Mouse (Mus musculus) midbrain, embryonic 10.5 days (tissue): ENCODE data around the gene Slc9a9. TPM values are rescaled to one million over a fixed set of nuclear protein-coding genes. Genes with fewer than 3 reads are reported as not detected.

ENCODE experiments used
- DNase-seq: peaks from one replicate; pipeline ENCODE4 v3.0.0-alpha.2; 2017; ENCODE audit warnings: low spot score
- H3K27ac ChIP-seq: fragments of 300-500 bp; sonication (generic); replicated peaks from 2 replicates; pipeline ENCODE4 v1.5.1; 2016; ENCODE audit warnings: mild to moderate bottlenecking
- H3K27me3 ChIP-seq: fragments of 300-500 bp; sonication (generic); 2 replicates; pipeline ENCODE4 v1.6.1; 2016; ENCODE audit warnings: low read depth, mild to moderate bottlenecking; ENCODE audit not compliant: poor library complexity, severe bottlenecking
- H3K36me3 ChIP-seq: fragments of 300-500 bp; sonication (generic); 2 replicates; pipeline ENCODE4 v1.6.1; 2016; ENCODE audit warnings: mild to moderate bottlenecking, moderate library complexity
- H3K4me1 ChIP-seq: fragments of 300-500 bp; sonication (generic); 2 replicates; pipeline ENCODE4 v1.6.1; 2016
- H3K4me3 ChIP-seq: fragments of 300-500 bp; sonication (generic); 2 replicates; pipeline ENCODE4 v1.5.1; 2016; ENCODE audit warnings: mild to moderate bottlenecking, moderate library complexity
- H3K9me3 ChIP-seq: fragments of 300-500 bp; sonication (generic); replicated peaks from 2 replicates; pipeline ENCODE4 v1.6.1; 2016; ENCODE audit warnings: mild to moderate bottlenecking
- WGBS: fragments of 180-500 bp; shearing (Covaris S2); methylation state at CpG from one replicate; pipeline ENCODE4 v1.1.7; 2016; 5-methylcytosine and 5-hydroxymethylcytosine counted together
- polyA plus RNA-seq: library from polyadenylated mRNA; unstranded; fragments of >200 nt; fragmentation: Nextera tagmentation; extraction: Ambion mirVana; gene quantifications from 2 replicates; pipeline ENCODE4 v1.2.1, GENCODE M21; 2016

The Slc9a9 gene
- polyA plus RNA-seq, 1 experiment from 2014 or later = 1.9 TPM

GRCm38 (mm10) chr9:94748503-94748902 is 78.8 kb downstream of the Slc9a9 start:
- Histone ChIP-seq H3K9me3 (no peaks in the 10 kb centered on the region), H3K27ac (no peak overlapping the region), H3K4me1 (peaks cover 25% of the 10 kb centered on the region), H3K27me3 (0 out of 2 replicates have a peak, but pooled peaks cover 4% of the 10 kb centered on the region), H3K36me3 (no peaks in the 10 kb centered on the region), H3K4me3 (no peak overlapping the region)
- DNase-seq = no peak
- WGBS = 77% methylated on average over 2 of the region's 2 CpGs

- Histone ChIP-seq H3K4me3 (no peak overlapping the region), H3K27ac (no peak overlapping the region), H3K4me1 (peaks cover 25% of the 10 kb centered on the region), H3K36me3 (no peaks in the 10 kb centered on the region), H3K9me3 (no peaks in the 10 kb centered on the region), H3K27me3 (0 out of 2 replicates have a peak, but pooled peaks cover 4% of the 10 kb centered on the region)
- whole genome bisulfite sequencing = 84% methylated on average over 8 of the region's 8 CpGs
- no peak for DNase-seq
These were observed 80.5 kb downstream of the Slc9a9 start for GRCm38 (mm10) chr9:94750187-94750586.

- no peaks in the 10 kb centered on the region for H3K9me3 ChIP-seq
- no peak overlapping the region for H3K4me3 ChIP-seq
- 74% methylated on average over 19 of the region's 19 CpGs for WGBS
- no peak overlapping the region for H3K27ac ChIP-seq
- H3K36me3 ChIP-seq = no peaks in the 10 kb centered on the region
- DNase-seq = no peak
- peaks cover 25% of the 10 kb centered on the region for H3K4me1 ChIP-seq
- H3K27me3 ChIP-seq = 0 out of 2 replicates have a peak, but pooled peaks cover 4% of the 10 kb centered on the region
These were observed 81.4 kb downstream of the Slc9a9 start for GRCm38 (mm10) chr9:94750935-94751637.

- no peak overlapping the region for H3K27ac ChIP-seq
- 80% methylated on average over 10 of the region's 10 CpGs for WGBS
These were observed 81.9 kb downstream of the Slc9a9 start for GRCm38 (mm10) chr9:94751638-94752021.

GRCm38 (mm10) chr9:94752121-94752520 is 82.4 kb downstream of the Slc9a9 start:
- no peak for DNase-seq
- Histone ChIP-seq H3K4me1 (peaks cover 25% of the 10 kb centered on the region), H3K36me3 (no peaks in the 10 kb centered on the region), H3K4me3 (no peak overlapping the region), H3K27me3 (0 out of 2 replicates have a peak, but pooled peaks cover 4% of the 10 kb centered on the region), H3K9me3 (no peaks in the 10 kb centered on the region), H3K27ac (no peak overlapping the region)
- 93% methylated on average over 3 of the region's 3 CpGs for WGBS

More at GRCm38 (mm10) chr9:94751638-94752021, 81.9 kb downstream of the Slc9a9 start:
- Histone ChIP-seq H3K4me3 (no peak overlapping the region), H3K9me3 (no peaks in the 10 kb centered on the region), H3K4me1 (peaks cover 25% of the 10 kb centered on the region), H3K36me3 (no peaks in the 10 kb centered on the region), H3K27me3 (0 out of 2 replicates have a peak, but pooled peaks cover 4% of the 10 kb centered on the region)
- DNase-seq = no peak

GRCm38 (mm10) chr9:94759904-94760303 is 90.2 kb downstream of the Slc9a9 start:
- no peaks in the 10 kb centered on the region for H3K27me3 ChIP-seq
- no peak overlapping the region for H3K4me3 ChIP-seq
- H3K27ac ChIP-seq = no peak overlapping the region
- DNase-seq = no peak
- H3K9me3 ChIP-seq = no peaks in the 10 kb centered on the region
- H3K36me3 ChIP-seq = no peaks in the 10 kb centered on the region
- WGBS = 46% methylated on average over 5 of the region's 5 CpGs
- H3K4me1 ChIP-seq = peaks cover 4% of the 10 kb centered on the region

- Histone ChIP-seq H3K4me3 (no peak overlapping the region), H3K36me3 (no peaks in the 10 kb centered on the region), H3K4me1 (no peaks in the 10 kb centered on the region), H3K9me3 (no peaks in the 10 kb centered on the region), H3K27me3 (no peaks in the 10 kb centered on the region), H3K27ac (no peak overlapping the region)
- DNase-seq = no peak
- WGBS = 65% methylated on average over 6 of the region's 6 CpGs
These were observed 98.4 kb downstream of the Slc9a9 start for GRCm38 (mm10) chr9:94768114-94768513.

- no peak for DNase-seq
- no peaks in the 10 kb centered on the region for H3K9me3 ChIP-seq
- no peaks in the 10 kb centered on the region for H3K4me1 ChIP-seq
- WGBS = 73% methylated on average over 4 of the region's 4 CpGs
- no peaks in the 10 kb centered on the region for H3K36me3 ChIP-seq
- no peak overlapping the region for H3K27ac ChIP-seq
- H3K27me3 ChIP-seq = no peaks in the 10 kb centered on the region
- no peak overlapping the region for H3K4me3 ChIP-seq
These were observed 98.8 kb downstream of the Slc9a9 start for GRCm38 (mm10) chr9:94768524-94768923.

GRCm38 (mm10) chr9:94773357-94773756 is 103.6 kb downstream of the Slc9a9 start:
- Histone ChIP-seq H3K36me3 (no peaks in the 10 kb centered on the region), H3K9me3 (no peaks in the 10 kb centered on the region), H3K27me3 (no peaks in the 10 kb centered on the region), H3K4me1 (no peaks in the 10 kb centered on the region), H3K4me3 (no peak overlapping the region), H3K27ac (no peak overlapping the region)
- DNase-seq = no peak
- 86% methylated on average over 4 of the region's 4 CpGs for WGBS

GRCm38 (mm10) chr9:94788261-94788660 is 118.6 kb downstream of the Slc9a9 start:
- WGBS = 91% methylated on average over 3 of the region's 3 CpGs
- Histone ChIP-seq H3K4me3 (no peak overlapping the region), H3K27ac (no peak overlapping the region)

GRCm38 (mm10) chr9:94790966-94791365 is 121.3 kb downstream of the Slc9a9 start:
- no peak for DNase-seq
- Histone ChIP-seq H3K9me3 (no peaks in the 10 kb centered on the region), H3K27ac (no peak overlapping the region), H3K4me3 (no peak overlapping the region), H3K36me3 (no peaks in the 10 kb centered on the region), H3K27me3 (no peaks in the 10 kb centered on the region), H3K4me1 (no peaks in the 10 kb centered on the region)
- WGBS = 94% methylated on average over 2 of the region's 2 CpGs

More at GRCm38 (mm10) chr9:94788261-94788660, 118.6 kb downstream of the Slc9a9 start:
- DNase-seq = no peak
- no peaks in the 10 kb centered on the region for H3K4me1 ChIP-seq
- H3K9me3 ChIP-seq = no peaks in the 10 kb centered on the region
- H3K36me3 ChIP-seq = no peaks in the 10 kb centered on the region
- no peaks in the 10 kb centered on the region for H3K27me3 ChIP-seq

GRCm38 (mm10) chr9:94803073-94803472 is 133.4 kb downstream of the Slc9a9 start:
- DNase-seq = no peak
- Histone ChIP-seq H3K4me3 (no peak overlapping the region), H3K27ac (no peak overlapping the region), H3K27me3 (no peaks in the 10 kb centered on the region), H3K9me3 (no peaks in the 10 kb centered on the region), H3K36me3 (no peaks in the 10 kb centered on the region), H3K4me1 (no peaks in the 10 kb centered on the region)

- H3K27me3 ChIP-seq = no peaks in the 10 kb centered on the region
- H3K9me3 ChIP-seq = no peaks in the 10 kb centered on the region
- WGBS = 78% methylated on average over 8 of the region's 8 CpGs
- no peak for DNase-seq
- H3K4me3 ChIP-seq = no peak overlapping the region
- H3K4me1 ChIP-seq = no peaks in the 10 kb centered on the region
- no peak overlapping the region for H3K27ac ChIP-seq
- no peaks in the 10 kb centered on the region for H3K36me3 ChIP-seq
These were observed 135.8 kb downstream of the Slc9a9 start for GRCm38 (mm10) chr9:94805506-94805905.
